Comparison of ENCODE assay signal across 11 mouse cellular contexts in genomic region chr13:83566834-83567534, GRCm38 (mm10).
A peak's percentile ranks its signal among the peaks of the same experiment; 100 is the strongest.
DNase-seq lines count a peak whose midpoint lies in the region; ATAC-seq lines count a peak whose summit lies in the region.
"Had no signal": no experiment of that assay in that cellular context is flagged by ENCODE, and none has a peak within 500 bp of the region (broad histone marks: within the 10 kb centered on the region; RNA-seq: fewer than 3 reads in every experiment).

No protein-coding gene starts in this region.

- 57% methylated on average over 8 of the region's 8 CpGs for WGBS in hindbrain, embryonic 11.5 days
- 63% methylated on average over 8 of the region's 8 CpGs for WGBS in hindbrain, embryonic 10.5 days
- 54% methylated on average over 8 of the region's 8 CpGs for WGBS in forebrain, embryonic 14.5 days
- 56% methylated on average over 8 of the region's 8 CpGs for WGBS in midbrain, embryonic 15.5 days

- H3K4me3 ChIP-seq in hindbrain, embryonic 11.5 days (ENCODE audit: low read depth, low read length): no peak overlapping the region
- H3K4me3 ChIP-seq in hindbrain, embryonic 10.5 days: no peak overlapping the region
- H3K4me3 ChIP-seq in forebrain, embryonic 14.5 days (ENCODE audit: low read depth, low read length): no peak overlapping the region
- H3K4me3 ChIP-seq in midbrain, embryonic 15.5 days: no peak overlapping the region
- H3K4me3 ChIP-seq: limb, embryonic 13.5 days had no signal

- no peaks in the 10 kb centered on the region for H3K4me1 ChIP-seq in hindbrain, embryonic 11.5 days (replicated peaks; ENCODE audit: control insufficient read depth, insufficient read depth, low read length)
- peaks cover 2% of the 10 kb centered on the region for H3K4me1 ChIP-seq in hindbrain, embryonic 10.5 days (replicated peaks)
- peaks cover 10% of the 10 kb centered on the region; the same call in 1 of the 2 replicates for H3K4me1 ChIP-seq in forebrain, embryonic 14.5 days (ENCODE audit: control insufficient read depth, insufficient read depth, low read length)
- H3K4me1 ChIP-seq in midbrain, embryonic 15.5 days: 0 out of 2 replicates have a peak, but pooled peaks cover 7% of the 10 kb centered on the region

- H3K27ac ChIP-seq in hindbrain, embryonic 11.5 days (ENCODE audit: low read depth, low read length): no peak overlapping the region
- no peak overlapping the region for H3K27ac ChIP-seq in hindbrain, embryonic 10.5 days
- no peak overlapping the region for H3K27ac ChIP-seq in forebrain, embryonic 14.5 days (ENCODE audit: low read depth, low read length)
- H3K27ac ChIP-seq in midbrain, embryonic 15.5 days: no peak overlapping the region

- H3K36me3 ChIP-seq in hindbrain, embryonic 11.5 days (ENCODE audit: control insufficient read depth, insufficient read depth, low read length): no peaks in the 10 kb centered on the region
- no peaks in the 10 kb centered on the region for H3K36me3 ChIP-seq in hindbrain, embryonic 10.5 days
- H3K36me3 ChIP-seq in forebrain, embryonic 14.5 days (ENCODE audit: control insufficient read depth, insufficient read depth, low read length): no peaks in the 10 kb centered on the region
- H3K36me3 ChIP-seq in midbrain, embryonic 15.5 days (replicated peaks): no peaks in the 10 kb centered on the region
- H3K36me3 ChIP-seq: limb, embryonic 13.5 days had no signal

- no peak overlapping the region for H3K4me2 ChIP-seq in hindbrain, embryonic 11.5 days (replicated peaks; ENCODE audit: low read depth, low read length)
- no peak overlapping the region for H3K4me2 ChIP-seq in forebrain, embryonic 14.5 days (ENCODE audit: low read length)
- H3K4me2 ChIP-seq in midbrain, embryonic 15.5 days: no peak overlapping the region

- peak; percentile 58; the same call in 1 of the 2 replicates for ATAC-seq in hindbrain, embryonic 11.5 days (ENCODE audit: low FRiP score)
- no peak for ATAC-seq in forebrain, embryonic 14.5 days
- peak; percentile 44; the same call in 1 of the 2 replicates for ATAC-seq in midbrain, embryonic 15.5 days (replicated peaks)
- ATAC-seq: intestine, embryonic 16.5 days had no signal

- no peak overlapping the region for H3K9ac ChIP-seq in hindbrain, embryonic 11.5 days (ENCODE audit: low read depth, low read length)
- H3K9ac ChIP-seq in forebrain, embryonic 14.5 days (ENCODE audit: low read length): no peak overlapping the region
- no peak overlapping the region for H3K9ac ChIP-seq in midbrain, embryonic 15.5 days
- H3K9ac ChIP-seq: limb, embryonic 13.5 days; lung, embryonic 14.5 days had no signal

- no peaks in the 10 kb centered on the region for H3K27me3 ChIP-seq in hindbrain, embryonic 11.5 days (ENCODE audit: control insufficient read depth, insufficient read depth, low read length)
- no peaks in the 10 kb centered on the region for H3K27me3 ChIP-seq in hindbrain, embryonic 10.5 days (ENCODE audit: insufficient read depth, poor library complexity, severe bottlenecking)
- no peaks in the 10 kb centered on the region for H3K27me3 ChIP-seq in forebrain, embryonic 14.5 days (replicated peaks; ENCODE audit: control insufficient read depth, insufficient read depth, low read length)
- no peaks in the 10 kb centered on the region for H3K27me3 ChIP-seq in midbrain, embryonic 15.5 days (replicated peaks)
- H3K27me3 ChIP-seq: limb, embryonic 13.5 days had no signal

- DNase-seq in hindbrain, embryonic 11.5 days (ENCODE audit: low spot score): no peak
- DNase-seq in hindbrain, embryonic 10.5 days (ENCODE audit: low spot score): no peak
- DNase-seq in embryo, embryonic 10.5 days (ENCODE audit: low spot score): peak; percentile 61
- DNase-seq in forebrain, embryonic 14.5 days (ENCODE audit: low spot score): peak; percentile 29
- DNase-seq in adrenal gland, postnatal 4 days (ENCODE audit: low spot score in 2 of 2): no peak
- no peak for DNase-seq in layer of hippocampus, postnatal 10 days (ENCODE audit: low spot score in 2 of 2)
- DNase-seq: right cerebral cortex, postnatal 25 days had no signal

- H3K9me3 ChIP-seq in hindbrain, embryonic 11.5 days (ENCODE audit: control insufficient read depth, low read length): no peaks in the 10 kb centered on the region
- no peaks in the 10 kb centered on the region for H3K9me3 ChIP-seq in hindbrain, embryonic 10.5 days
- no peaks in the 10 kb centered on the region for H3K9me3 ChIP-seq in forebrain, embryonic 14.5 days (replicated peaks; ENCODE audit: control insufficient read depth, low read length)
- no peaks in the 10 kb centered on the region for H3K9me3 ChIP-seq in midbrain, embryonic 15.5 days
- H3K9me3 ChIP-seq: limb, embryonic 13.5 days had no signal

Comparison
In these comparisons a context has a peak if more than half of its experiments do, and no peak if none do; other contexts are left out.
1. DNase-seq: peak in embryo, embryonic 10.5 days (single experiment) and forebrain, embryonic 14.5 days (single experiment); none in hindbrain, embryonic 11.5 days (single experiment), hindbrain, embryonic 10.5 days (single experiment), adrenal gland, postnatal 4 days (0 of 2) and layer of hippocampus, postnatal 10 days (0 of 2).